Mouse (Mus musculus) erythroblast, adult 5-6 weeks (primary cell): ENCODE results near the gene Klhdc4. TPM values are rescaled to one million over a fixed set of nuclear protein-coding genes. Genes with fewer than 3 reads are reported as not detected.
A peak's percentile ranks its signal among the peaks of the same experiment; 100 is the strongest.

ENCODE experiments used
- ATAC-seq: replicated peaks from 2 replicates; pipeline ENCODE4 v1.8.0; 2016; ENCODE audit warnings: moderate number of reproducible peaks, mild to moderate bottlenecking, moderate TSS enrichment, inconsistent platforms; ENCODE audit not compliant: poor library complexity, low FRiP score, severe bottlenecking
- total RNA-seq, 2 experiments: library from RNA; stranded (forward) in 1 of 2; stranded (reverse) in 1 of 2; fragments of 150-400 nt in 1 of 2; fragments of 200-764, 138-1000 nt in 1 of 2; gene quantifications; 2 replicates each; pipeline versions ENCODE4 v1.2.3 to v1.2.4; 2015 to 2017; ENCODE audit warnings: low replicate concordance in 2 of 2

Gene Klhdc4
- total RNA-seq, 2 experiments from 2014 or later = 7.9 to 9.1 TPM

GRCm38 (mm10) chr8:121765594-121766138 lies 63.7 kb downstream of the Klhdc4 start:
- ATAC-seq = no peak

- ATAC-seq = no peak
Observed at GRCm38 (mm10) chr8:121763700-121764013, 65.7 kb downstream of the Klhdc4 start.

- no peak for ATAC-seq
Observed at GRCm38 (mm10) chr8:121762999-121763699, 66.2 kb downstream of the Klhdc4 start.

GRCm38 (mm10) chr8:121761480-121761879 lies 67.9 kb downstream of the Klhdc4 start:
- no peak for ATAC-seq

GRCm38 (mm10) chr8:121760484-121760883 lies 68.9 kb downstream of the Klhdc4 start:
- ATAC-seq = no peak

- ATAC-seq = no peak
Observed at GRCm38 (mm10) chr8:121758470-121758869, 70.9 kb downstream of the Klhdc4 start.

- peak; percentile 78 for ATAC-seq
Observed at GRCm38 (mm10) chr8:121751407-121751806, 78.0 kb downstream of the Klhdc4 start.

- ATAC-seq = no peak
Observed at GRCm38 (mm10) chr8:121750512-121750911, 78.9 kb downstream of the Klhdc4 start.

- no peak for ATAC-seq
Observed at GRCm38 (mm10) chr8:121749501-121749900, 79.9 kb downstream of the Klhdc4 start.

Other genes with a start within 250 kb of the Klhdc4 start
- gene Map1lc3b, start 239.2 kb downstream of the Klhdc4 start, total RNA-seq (2015; ENCODE audit: low replicate concordance) = 194 and 223 TPM in 2 replicates
- gene Map1lc3b, start 239.2 kb downstream of the Klhdc4 start, total RNA-seq (2017; ENCODE audit: low replicate concordance) = 274 and 282 TPM in 2 replicates
- gene Zcchc14, start 176.7 kb downstream of the Klhdc4 start, total RNA-seq (2015; ENCODE audit: low replicate concordance) = not detected in 2 replicates
- gene Zcchc14, start 176.7 kb downstream of the Klhdc4 start, total RNA-seq (2017; ENCODE audit: low replicate concordance) = 0.14 TPM in 1 of 2 replicates, not detected in the other
- not detected in 2 replicates for gene Jph3, start 99.9 kb downstream of the Klhdc4 start, total RNA-seq (2015; ENCODE audit: low replicate concordance)
- gene Jph3, start 99.9 kb downstream of the Klhdc4 start, total RNA-seq (2017; ENCODE audit: low replicate concordance) = not detected in 2 replicates
- gene Slc7a5, start 78.1 kb upstream of the Klhdc4 start, total RNA-seq (2015; ENCODE audit: low replicate concordance) = 137 and 171 TPM in 2 replicates
- 151 and 182 TPM in 2 replicates for gene Slc7a5, start 78.1 kb upstream of the Klhdc4 start, total RNA-seq (2017; ENCODE audit: low replicate concordance)
- gene Car5a, start 115.3 kb upstream of the Klhdc4 start, total RNA-seq (2015; ENCODE audit: low replicate concordance) = not detected in 2 replicates
- gene Car5a, start 115.3 kb upstream of the Klhdc4 start, total RNA-seq (2017; ENCODE audit: low replicate concordance) = not detected in 2 replicates
- 6.1 and 25.0 TPM in 2 replicates for gene Banp, start 120.2 kb upstream of the Klhdc4 start, total RNA-seq (2015; ENCODE audit: low replicate concordance)
- gene Banp, start 120.2 kb upstream of the Klhdc4 start, total RNA-seq (2017; ENCODE audit: low replicate concordance) = 20.4 and 45.8 TPM in 2 replicates